Mouse (Mus musculus): ENCODE measurements around the gene Adad2. TPM values are rescaled to one million over a fixed set of nuclear protein-coding genes. Genes with fewer than 3 reads are reported as not detected.

Gene Adad2
- total RNA-seq, 1 experiment from 2014 or later = not detected

GRCm38 (mm10) chr8:119642960-119643359 is 30.4 kb downstream of the Adad2 start:
- DNase-seq = no peak

GRCm38 (mm10) chr8:119644429-119644960 is 31.9 kb downstream of the Adad2 start:
- DNase-seq = no peak

GRCm38 (mm10) chr8:119644981-119645597 is 32.5 kb downstream of the Adad2 start:
- DNase-seq = no peak

- DNase-seq = no peak
These were observed 33.6 kb downstream of the Adad2 start for GRCm38 (mm10) chr8:119646197-119646596.

GRCm38 (mm10) chr8:119646846-119647245 is 34.3 kb downstream of the Adad2 start:
- no peak for DNase-seq

- DNase-seq = no peak
These were observed 38.8 kb downstream of the Adad2 start for GRCm38 (mm10) chr8:119651324-119651723.

GRCm38 (mm10) chr8:119656709-119657464 is 44.3 kb downstream of the Adad2 start:
- DNase-seq = peak; percentile 67

GRCm38 (mm10) chr8:119661081-119661480 is 48.5 kb downstream of the Adad2 start:
- peak; percentile 83 for DNase-seq

GRCm38 (mm10) chr8:119661892-119662291 is 49.3 kb downstream of the Adad2 start:
- DNase-seq = no peak

- no peak for DNase-seq
These were observed 50.9 kb downstream of the Adad2 start for GRCm38 (mm10) chr8:119663440-119663839.

- peak; percentile 56 for DNase-seq
These were observed 52.7 kb downstream of the Adad2 start for GRCm38 (mm10) chr8:119665270-119665669.

Other genes with a start within 250 kb of the Adad2 start
- 58.0 and 66.5 TPM in 2 replicates for gene Mlycd, start 217.9 kb upstream of the Adad2 start, total RNA-seq (2021)
- 52.9 and 69.1 TPM in 2 replicates for gene Osgin1, start 178.6 kb upstream of the Adad2 start, total RNA-seq (2021)
- gene Necab2, start 166.0 kb upstream of the Adad2 start, total RNA-seq (2021) = 10.4 and 10.6 TPM in 2 replicates
- 0.34 TPM in 1 of 2 replicates, not detected in the other for gene Slc38a8, start 111.0 kb upstream of the Adad2 start, total RNA-seq (2021)
- 101 and 109 TPM in 2 replicates for gene Mbtps1, start 54.0 kb upstream of the Adad2 start, total RNA-seq (2021)
- 25.6 and 30.1 TPM in 2 replicates for gene Hsdl1, start 37.6 kb upstream of the Adad2 start, total RNA-seq (2021)
- not detected in 2 replicates for gene Dnaaf1, start 37.5 kb upstream of the Adad2 start, total RNA-seq (2021)
- gene Taf1c, start 7.5 kb upstream of the Adad2 start, total RNA-seq (2021) = 11.9 and 13.3 TPM in 2 replicates
- gene Kcng4, start 22.9 kb downstream of the Adad2 start, total RNA-seq (2021) = 0.41 and 0.74 TPM in 2 replicates
- gene Wfdc1, start 53.6 kb downstream of the Adad2 start, total RNA-seq (2021) = 10.4 and 10.7 TPM in 2 replicates
- 0.41 TPM in 2 replicates for gene Atp2c2, start 87.3 kb downstream of the Adad2 start, total RNA-seq (2021)
- 9.1 and 10.8 TPM in 2 replicates for gene Tldc1, start 165.7 kb downstream of the Adad2 start, total RNA-seq (2021)
- gene Cotl1, start 227.8 kb downstream of the Adad2 start, total RNA-seq (2021) = 56.9 and 79.0 TPM in 2 replicates
- gene Klhl36, start 249.5 kb downstream of the Adad2 start, total RNA-seq (2021) = 6.6 and 10.0 TPM in 2 replicates

Measured in adrenal gland, postnatal 14 days (tissue).